Mouse (Mus musculus): ENCODE measurements around the gene Ppp1r13b. TPM values are rescaled to one million over a fixed set of nuclear protein-coding genes. Genes with fewer than 3 reads are reported as not detected.
A peak's percentile ranks its signal among the peaks of the same experiment; 100 is the strongest.

Ppp1r13b gene
- total and polyA plus RNA-seq, 3 experiments: 11.8 to 18.1 (median 18.0) TPM

DNA sequence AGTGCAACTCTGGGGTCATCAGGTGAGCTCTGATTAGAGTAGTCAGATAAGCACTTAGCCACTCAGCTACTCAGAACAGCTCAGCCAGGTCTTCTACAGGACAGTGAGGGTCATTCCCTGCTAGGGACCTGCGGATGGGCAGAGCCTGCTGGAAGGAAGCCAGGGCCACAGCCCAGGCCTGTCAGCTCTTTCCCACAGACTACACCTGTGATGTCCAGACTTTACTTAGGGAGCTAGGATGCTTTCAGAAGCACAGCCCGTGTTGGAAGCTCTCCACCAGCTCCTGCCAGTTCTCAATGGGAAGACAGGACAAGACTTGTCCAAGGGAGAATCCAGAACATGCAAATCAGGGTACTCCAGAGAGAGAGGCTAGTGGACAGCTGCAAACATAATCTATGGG is 26.1 kb upstream of the Ppp1r13b start:
- no peaks in the 10 kb centered on the region for H3K79me2 ChIP-seq (replicated peaks; ENCODE audit: control insufficient read depth, insufficient read depth, low read length)
- no peak overlapping the region for H3K27ac ChIP-seq
- H3K4me1 ChIP-seq (ENCODE audit: control insufficient read depth, insufficient read depth, low read length): peaks cover 14% of the 10 kb centered on the region
- H3K36me3 ChIP-seq (ENCODE audit: control insufficient read depth, insufficient read depth, low read length): no peaks in the 10 kb centered on the region
- intact Hi-C loops (cut with DNase I): no loop called here
- no peaks in the 10 kb centered on the region for H3K27me3 ChIP-seq (ENCODE audit: control insufficient read depth, insufficient read depth, low read length)
- no peak for TF ChIP-seq EP300 (IDR thresholded peaks at IDR 0.05; ENCODE audit: insufficient read depth, low read depth, low read length)
- TF ChIP-seq POLR2A (IDR thresholded peaks at IDR 0.05; ENCODE audit: insufficient read depth, low read depth, low read length): no peak
- no peak for TF ChIP-seq CTCF (IDR thresholded peaks at IDR 0.05)
- peak in 1 of 2 experiments; percentile 19 for DNase-seq
- no peak overlapping the region for H3K4me3 ChIP-seq
- H3K9ac ChIP-seq (ENCODE audit: low read depth, low read length): no peak overlapping the region
- 61% methylated on average over 2 of the region's 2 CpGs for WGBS

GRCm38 (mm10) chr12:111933032-111933704 is 25.3 kb upstream of the Ppp1r13b start:
- H3K79me2 ChIP-seq (replicated peaks; ENCODE audit: control insufficient read depth, insufficient read depth, low read length): no peaks in the 10 kb centered on the region
- intact Hi-C loops (cut with DNase I): no loop called here
- peak overlapping the region; percentile 15 for H3K27ac ChIP-seq
- peak; percentile 66 to 70 for DNase-seq
- no peak overlapping the region for H3K4me3 ChIP-seq
- peak; percentile 37 for TF ChIP-seq CTCF (IDR thresholded peaks at IDR 0.05)
- 0 out of 2 replicates have a peak, but pooled peaks have one; percentile 33 for TF ChIP-seq POLR2A (IDR thresholded peaks at IDR 0.05; ENCODE audit: insufficient read depth, low read depth, low read length)
- no peak for TF ChIP-seq EP300 (IDR thresholded peaks at IDR 0.05; ENCODE audit: insufficient read depth, low read depth, low read length)
- no peaks in the 10 kb centered on the region for H3K27me3 ChIP-seq (ENCODE audit: control insufficient read depth, insufficient read depth, low read length)
- H3K36me3 ChIP-seq (ENCODE audit: control insufficient read depth, insufficient read depth, low read length): no peaks in the 10 kb centered on the region
- 42% methylated on average over 11 of the region's 11 CpGs for WGBS
- no peak overlapping the region for H3K9ac ChIP-seq (ENCODE audit: low read depth, low read length)
- H3K4me1 ChIP-seq (ENCODE audit: control insufficient read depth, insufficient read depth, low read length): peaks cover 14% of the 10 kb centered on the region

- 40% methylated on average over 3 of the region's 3 CpGs for WGBS
- Histone ChIP-seq H3K27me3 (ENCODE audit: control insufficient read depth, insufficient read depth, low read length) (no peaks in the 10 kb centered on the region), H3K9ac (ENCODE audit: low read depth, low read length) (no peak overlapping the region), H3K36me3 (ENCODE audit: control insufficient read depth, insufficient read depth, low read length) (no peaks in the 10 kb centered on the region), H3K4me1 (ENCODE audit: control insufficient read depth, insufficient read depth, low read length) (peaks cover 14% of the 10 kb centered on the region), H3K4me3 (no peak overlapping the region), H3K79me2 (replicated peaks; ENCODE audit: control insufficient read depth, insufficient read depth, low read length) (no peaks in the 10 kb centered on the region), H3K27ac (peak overlapping the region; percentile 15; the same call in 1 of the 2 replicates)
- TF ChIP-seq EP300 (IDR thresholded peaks at IDR 0.05; ENCODE audit: insufficient read depth, low read depth, low read length) (no peak), POLR2A (IDR thresholded peaks at IDR 0.05; ENCODE audit: insufficient read depth, low read depth, low read length) (no peak), CTCF (IDR thresholded peaks at IDR 0.05) (no peak)
- DNase-seq: no peak
- intact Hi-C loops (cut with DNase I): no loop called here
These were observed 24.6 kb upstream of the Ppp1r13b start for GRCm38 (mm10) chr12:111932513-111932912.

DNA sequence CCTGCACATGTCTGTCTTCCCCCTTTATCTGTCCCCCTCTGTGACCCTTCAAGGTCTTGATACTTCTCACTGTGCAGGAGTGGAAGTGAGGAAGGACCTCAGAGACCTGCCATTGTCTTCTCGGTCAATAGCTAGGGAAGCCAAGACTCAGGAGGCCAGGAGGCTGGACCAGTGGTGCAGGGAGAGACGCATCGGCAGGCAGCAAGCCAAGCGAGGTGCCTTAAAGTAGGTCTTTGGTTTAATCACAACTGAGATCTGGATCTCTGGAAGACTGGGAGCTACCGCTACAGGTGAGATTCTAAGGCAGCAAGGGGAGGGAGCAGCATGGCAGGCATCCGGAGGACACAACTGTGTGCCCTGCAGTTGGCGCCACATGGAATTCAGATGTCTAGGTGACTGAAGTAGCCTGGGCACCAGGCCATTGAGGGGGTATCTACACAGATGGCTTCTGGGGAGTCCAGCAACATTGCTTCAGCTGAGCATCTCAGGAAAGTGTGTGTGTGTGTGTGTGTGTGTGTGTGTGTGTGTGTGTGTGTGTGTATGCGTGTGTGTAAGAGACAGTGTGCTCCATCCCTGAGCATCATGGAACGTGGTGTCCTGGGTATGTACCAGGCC is 23.6 kb upstream of the Ppp1r13b start:
- intact Hi-C loops (cut with DNase I): no loop called here
- H3K79me2 ChIP-seq (replicated peaks; ENCODE audit: control insufficient read depth, insufficient read depth, low read length): no peaks in the 10 kb centered on the region
- 73% methylated on average over 9 of the region's 9 CpGs for WGBS

GRCm38 (mm10) chr12:111928411-111928966 is 20.6 kb upstream of the Ppp1r13b start:
- intact Hi-C loops (cut with DNase I): no loop called here
- H3K9ac ChIP-seq (ENCODE audit: low read depth, low read length): no peak overlapping the region
- WGBS: 90% methylated on average over 18 of the region's 18 CpGs
- no peak overlapping the region for H3K27ac ChIP-seq
- no peaks in the 10 kb centered on the region for H3K27me3 ChIP-seq (ENCODE audit: control insufficient read depth, insufficient read depth, low read length)
- no peaks in the 10 kb centered on the region for H3K36me3 ChIP-seq (ENCODE audit: control insufficient read depth, insufficient read depth, low read length)
- no peak overlapping the region for H3K4me3 ChIP-seq
- DNase-seq: no peak
- TF ChIP-seq CTCF (IDR thresholded peaks at IDR 0.05) (no peak), EP300 (IDR thresholded peaks at IDR 0.05; ENCODE audit: insufficient read depth, low read depth, low read length) (no peak), POLR2A (IDR thresholded peaks at IDR 0.05; ENCODE audit: insufficient read depth, low read depth, low read length) (no peak)
- H3K79me2 ChIP-seq (replicated peaks; ENCODE audit: control insufficient read depth, insufficient read depth, low read length): no peaks in the 10 kb centered on the region
- peaks cover 8% of the 10 kb centered on the region for H3K4me1 ChIP-seq (ENCODE audit: control insufficient read depth, insufficient read depth, low read length)

More for the DNA sequence above, 23.6 kb upstream of the Ppp1r13b start:
- no peak overlapping the region for H3K4me3 ChIP-seq
- DNase-seq: no peak
- no peak overlapping the region for H3K9ac ChIP-seq (ENCODE audit: low read depth, low read length)
- H3K36me3 ChIP-seq (ENCODE audit: control insufficient read depth, insufficient read depth, low read length): no peaks in the 10 kb centered on the region
- no peak for TF ChIP-seq EP300 (IDR thresholded peaks at IDR 0.05; ENCODE audit: insufficient read depth, low read depth, low read length)
- no peak for TF ChIP-seq POLR2A (IDR thresholded peaks at IDR 0.05; ENCODE audit: insufficient read depth, low read depth, low read length)
- TF ChIP-seq CTCF (IDR thresholded peaks at IDR 0.05): no peak
- H3K27me3 ChIP-seq (ENCODE audit: control insufficient read depth, insufficient read depth, low read length): no peaks in the 10 kb centered on the region
- H3K4me1 ChIP-seq (ENCODE audit: control insufficient read depth, insufficient read depth, low read length): peaks cover 14% of the 10 kb centered on the region
- H3K27ac ChIP-seq: no peak overlapping the region

- Histone ChIP-seq H3K9ac (ENCODE audit: low read depth, low read length) (no peak overlapping the region), H3K4me3 (no peak overlapping the region), H3K27me3 (ENCODE audit: control insufficient read depth, insufficient read depth, low read length) (no peaks in the 10 kb centered on the region), H3K4me1 (ENCODE audit: control insufficient read depth, insufficient read depth, low read length) (no peaks in the 10 kb centered on the region; the same call in 1 of the 2 replicates), H3K27ac (no peak overlapping the region), H3K79me2 (replicated peaks; ENCODE audit: control insufficient read depth, insufficient read depth, low read length) (no peaks in the 10 kb centered on the region), H3K36me3 (ENCODE audit: control insufficient read depth, insufficient read depth, low read length) (no peaks in the 10 kb centered on the region)
- peak; percentile 17 to 37 for DNase-seq
- 40% methylated on average over 1 of the region's 1 CpGs for WGBS
- TF ChIP-seq CTCF (IDR thresholded peaks at IDR 0.05) (no peak), POLR2A (IDR thresholded peaks at IDR 0.05; ENCODE audit: insufficient read depth, low read depth, low read length) (no peak), EP300 (IDR thresholded peaks at IDR 0.05; ENCODE audit: insufficient read depth, low read depth, low read length) (no peak)
- intact Hi-C loops (cut with DNase I): no loop called here
These were observed 19.4 kb upstream of the Ppp1r13b start for GRCm38 (mm10) chr12:111927338-111927737.

Data from heart, adult 2 months (tissue).